Mouse (Mus musculus) heart, adult 2 months (tissue): ENCODE data around the gene Col5a2. TPM values are rescaled to one million over a fixed set of nuclear protein-coding genes. Genes with fewer than 3 reads are reported as not detected.
A peak's percentile ranks its signal among the peaks of the same experiment; 100 is the strongest.

Experiments used
- DNase-seq, 2 experiments: peaks; one replicate each; pipeline ENCODE4 v3.0.0; 2021
- H3K27ac ChIP-seq: fragments of 200-600 bp; 2 replicates; pipeline ENCODE4 v1.8.1; 2022
- H3K27me3 ChIP-seq: fragments of 200-500 bp; 2 replicates; pipeline ENCODE4 v1.6.1; 2012; ENCODE audit warnings: mild to moderate bottlenecking, low read length, inconsistent platforms, mixed read lengths; ENCODE audit not compliant: control insufficient read depth, insufficient read depth
- H3K36me3 ChIP-seq: fragments of 200-500 bp; 2 replicates; pipeline ENCODE4 v1.6.1; 2012; ENCODE audit warnings: low read length, inconsistent platforms; ENCODE audit not compliant: control insufficient read depth, insufficient read depth
- H3K4me1 ChIP-seq: fragments of 200-500 bp; 2 replicates; pipeline ENCODE4 v1.6.1; 2011; ENCODE audit warnings: low read length; ENCODE audit not compliant: control insufficient read depth, insufficient read depth
- H3K4me3 ChIP-seq: fragments of 200-600 bp; 2 replicates; pipeline ENCODE4 v1.8.1; 2022
- H3K79me2 ChIP-seq: fragments of 200-500 bp; replicated peaks from 2 replicates; pipeline ENCODE4 v1.6.1; 2012; ENCODE audit warnings: mild to moderate bottlenecking, inconsistent platforms, low read length, moderate library complexity, mixed read lengths; ENCODE audit not compliant: control insufficient read depth, insufficient read depth
- H3K9ac ChIP-seq: fragments of 200-500 bp; 2 replicates; pipeline ENCODE4 v1.6.1; 2012; ENCODE audit warnings: low read depth, mild to moderate bottlenecking, control low read depth, inconsistent platforms, low read length, mixed read lengths
- CTCF ChIP-seq: fragments of 200-600 bp; IDR thresholded peaks from 2 replicates; pipeline ENCODE4 v1.8.1; 2022; ENCODE audit warnings: antibody characterized with exemption, mild to moderate bottlenecking, moderate library complexity
- EP300 ChIP-seq: fragments of 200-500 bp; IDR thresholded peaks from 2 replicates; pipeline ENCODE4 v1.6.1; 2011; ENCODE audit warnings: low read depth, low read length, control low read depth; ENCODE audit not compliant: insufficient read depth
- POLR2A ChIP-seq: fragments of 200-500 bp; IDR thresholded peaks from 2 replicates; pipeline ENCODE4 v1.6.1; 2011; ENCODE audit warnings: mild to moderate bottlenecking, low read depth, low read length, control low read depth; ENCODE audit not compliant: insufficient read depth
- WGBS: fragments of 180-500 bp; shearing (Covaris S2); methylation state at CpG from one replicate; pipeline ENCODE4 v1.1.7; 2018; 5-methylcytosine and 5-hydroxymethylcytosine counted together
- intact Hi-C: fragments of 180-260 bp; cut with DNase I; formaldehyde crosslinking; loops from one replicate; pipeline ENCODE4 v1.15.1; 2025
- polyA plus RNA-seq: library from polyadenylated mRNA; depleted of rRNA; stranded (reverse); fragments of >200 nt; gene quantifications from 2 replicates; pipeline ENCODE4 v1.2.3, GENCODE M21; 2012
- total RNA-seq, 2 experiments: library from RNA; stranded (reverse); gene quantifications; 2 replicates each; pipeline ENCODE4 v1.2.3; 2021

Gene Col5a2
- total and polyA plus RNA-seq, 3 experiments = 8.0 to 15.8 (median 10.9) TPM

GRCm38 (mm10) chr1:45423915-45424314 is 79.2 kb downstream of the Col5a2 start:
- Histone ChIP-seq H3K9ac (no peak overlapping the region), H3K27me3 (no peaks in the 10 kb centered on the region), H3K4me1 (peaks cover 2% of the 10 kb centered on the region; the same call in 1 of the 2 replicates), H3K27ac (no peak overlapping the region), H3K36me3 (no peaks in the 10 kb centered on the region; the same call in 1 of the 2 replicates), H3K79me2 (no peaks in the 10 kb centered on the region), H3K4me3 (no peak overlapping the region)
- TF ChIP-seq POLR2A (no peak), EP300 (no peak), CTCF (no peak)
- 77% methylated on average over 5 of the region's 5 CpGs for WGBS
- DNase-seq = no peak
- intact Hi-C loops = no loop called here

GRCm38 (mm10) chr1:45420554-45420953 is 82.5 kb downstream of the Col5a2 start:
- TF ChIP-seq CTCF = no peak
- no peak for TF ChIP-seq POLR2A
- TF ChIP-seq EP300 = no peak
- H3K36me3 ChIP-seq = no peaks in the 10 kb centered on the region; the same call in 1 of the 2 replicates
- no peak for DNase-seq
- intact Hi-C loops = no loop called here
- no peak overlapping the region for H3K27ac ChIP-seq
- no peaks in the 10 kb centered on the region for H3K79me2 ChIP-seq
- no peak overlapping the region for H3K4me3 ChIP-seq
- H3K9ac ChIP-seq = no peak overlapping the region
- H3K27me3 ChIP-seq = no peaks in the 10 kb centered on the region
- H3K4me1 ChIP-seq = peaks cover 2% of the 10 kb centered on the region; the same call in 1 of the 2 replicates

GRCm38 (mm10) chr1:45419858-45420257 is 83.2 kb downstream of the Col5a2 start:
- H3K4me1 ChIP-seq = peaks cover 2% of the 10 kb centered on the region; the same call in 1 of the 2 replicates
- peak overlapping the region; percentile 12; the same call in 1 of the 2 replicates for H3K27ac ChIP-seq

GRCm38 (mm10) chr1:45381866-45382265 is 121.2 kb downstream of the Col5a2 start:
- no peak overlapping the region for H3K9ac ChIP-seq
- H3K4me1 ChIP-seq = no peaks in the 10 kb centered on the region
- no peaks in the 10 kb centered on the region for H3K27me3 ChIP-seq
- H3K27ac ChIP-seq = no peak overlapping the region
- no peaks in the 10 kb centered on the region for H3K36me3 ChIP-seq
- H3K79me2 ChIP-seq = no peaks in the 10 kb centered on the region
- no peak overlapping the region for H3K4me3 ChIP-seq
- peak in 1 of 2 experiments; percentile 34 for DNase-seq
- intact Hi-C loops = no loop called here
- WGBS = 53% methylated on average over 2 of the region's 2 CpGs
- no peak for TF ChIP-seq POLR2A
- no peak for TF ChIP-seq EP300
- TF ChIP-seq CTCF = no peak

More at GRCm38 (mm10) chr1:45419858-45420257, 83.2 kb downstream of the Col5a2 start:
- Histone ChIP-seq H3K4me3 (no peak overlapping the region), H3K27me3 (no peaks in the 10 kb centered on the region), H3K36me3 (no peaks in the 10 kb centered on the region; the same call in 1 of the 2 replicates), H3K9ac (no peak overlapping the region), H3K79me2 (no peaks in the 10 kb centered on the region)
- 58% methylated on average over 2 of the region's 2 CpGs for WGBS
- no peak for TF ChIP-seq EP300
- no peak for TF ChIP-seq POLR2A
- no peak for TF ChIP-seq CTCF
- no peak for DNase-seq
- intact Hi-C loops = no loop called here

GRCm38 (mm10) chr1:45379992-45380690 is 122.9 kb downstream of the Col5a2 start:
- Histone ChIP-seq H3K27me3 (no peaks in the 10 kb centered on the region), H3K36me3 (no peaks in the 10 kb centered on the region), H3K79me2 (no peaks in the 10 kb centered on the region), H3K9ac (no peak overlapping the region), H3K27ac (no peak overlapping the region), H3K4me1 (no peaks in the 10 kb centered on the region), H3K4me3 (no peak overlapping the region)
- intact Hi-C loops = no loop called here
- TF ChIP-seq POLR2A (no peak), EP300 (no peak), CTCF (no peak)
- 71% methylated on average over 7 of the region's 7 CpGs for WGBS
- no peak for DNase-seq

- WGBS = 68% methylated on average over 1 of the region's 1 CpGs
- no peaks in the 10 kb centered on the region for H3K27me3 ChIP-seq
- DNase-seq = no peak
- no peak overlapping the region for H3K9ac ChIP-seq
- intact Hi-C loops = no loop called here
- H3K27ac ChIP-seq = no peak overlapping the region
- no peak overlapping the region for H3K4me3 ChIP-seq
- H3K36me3 ChIP-seq = no peaks in the 10 kb centered on the region
- no peaks in the 10 kb centered on the region for H3K79me2 ChIP-seq
- H3K4me1 ChIP-seq = no peaks in the 10 kb centered on the region
- TF ChIP-seq CTCF (no peak), EP300 (no peak), POLR2A (no peak)
Observed at GRCm38 (mm10) chr1:45365427-45365826, 137.7 kb downstream of the Col5a2 start.
